Mouse (Mus musculus): ENCODE results near the gene Pdcd2l. TPM values are rescaled to one million over a fixed set of nuclear protein-coding genes. Genes with fewer than 3 reads are reported as not detected.

The Pdcd2l gene
- polyA plus RNA-seq, 1 experiment: 40.6 TPM

- DNase-seq: peak; percentile 100
- Histone ChIP-seq H3K4me3 (ENCODE audit: control insufficient read depth, insufficient read depth, low read length) (peak overlapping the region; percentile 44), H3K4me1 (replicated peaks; ENCODE audit: control insufficient read depth, insufficient read depth, low read length) (peaks cover 13% of the 10 kb centered on the region), H3K27me3 (ENCODE audit: control insufficient read depth, insufficient read depth, low read length) (no peaks in the 10 kb centered on the region), H3K36me3 (ENCODE audit: control insufficient read depth, insufficient read depth, low read length) (peaks cover 4% of the 10 kb centered on the region; the same call in 1 of the 2 replicates), H3K27ac (ENCODE audit: control insufficient read depth, insufficient read depth, low read length) (0 out of 2 replicates have a peak overlapping the region, but pooled peaks have one; percentile 13)
- TF ChIP-seq CTCF (IDR thresholded peaks at IDR 0.05; ENCODE audit: borderline replicate concordance, control insufficient read depth, extremely low read depth, insufficient read depth, low read length, poor library complexity): no peak
- peak; percentile 65; the same call in 1 of the 2 replicates for TF ChIP-seq POLR2A (IDR thresholded peaks at IDR 0.05; ENCODE audit: control insufficient read depth, extremely low read depth, insufficient read depth, low read length, poor library complexity)
- WGBS: under 1% methylated on average over 46 of the region's 46 CpGs
Measured at GRCm38 (mm10) chr7:34233909-34234609, 37.6 kb upstream of the Pdcd2l start.

DNA sequence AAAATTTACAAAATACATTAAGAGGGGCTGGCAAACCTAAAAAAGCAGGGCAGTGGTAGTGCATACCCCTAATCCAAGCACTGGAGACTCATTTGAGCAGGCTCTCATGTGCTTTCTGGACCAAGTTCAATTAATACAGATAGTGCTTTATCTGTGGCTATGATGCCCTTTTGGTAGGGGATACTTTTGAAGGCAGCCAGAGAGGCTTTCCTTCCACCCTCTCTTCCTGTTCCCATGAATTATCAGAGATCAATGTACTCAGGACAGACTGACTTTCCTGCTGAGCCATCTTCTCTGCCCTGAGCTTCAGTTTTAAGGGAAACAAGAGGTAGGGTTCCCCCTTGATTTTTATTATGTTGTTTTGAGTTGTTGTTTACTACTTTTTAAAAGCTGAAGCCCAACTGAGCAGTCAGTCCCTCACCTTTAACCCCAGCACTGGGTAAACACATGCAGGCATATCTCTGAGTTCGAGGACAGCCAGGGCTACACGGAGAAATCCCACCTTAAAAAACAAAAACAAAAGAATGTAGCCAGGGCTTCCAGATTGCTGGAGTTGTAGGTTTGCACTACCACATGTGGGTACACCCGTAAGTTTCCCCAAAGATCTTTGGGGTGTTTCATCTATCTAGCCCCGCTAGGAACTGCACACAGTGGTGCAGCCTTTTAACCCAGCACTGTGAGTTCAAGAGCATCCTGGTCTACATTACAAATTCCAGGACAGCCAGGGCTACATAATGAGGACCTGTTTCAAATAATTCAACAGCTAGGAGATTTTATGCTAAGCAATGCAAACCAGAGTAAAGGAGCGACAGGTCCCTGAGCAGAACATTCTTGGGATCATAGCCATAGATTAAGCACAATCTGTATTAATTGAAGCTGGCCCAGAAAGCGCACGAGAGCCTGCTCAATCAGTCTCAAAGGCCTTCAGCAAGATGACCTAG, 36.6 kb upstream of the Pdcd2l start:
- H3K27ac ChIP-seq (ENCODE audit: control insufficient read depth, insufficient read depth, low read length): 0 out of 2 replicates have a peak overlapping the region, but pooled peaks have one; percentile 13
- H3K36me3 ChIP-seq (ENCODE audit: control insufficient read depth, insufficient read depth, low read length): peaks cover 2% of the 10 kb centered on the region; the same call in 1 of the 2 replicates
- no peak overlapping the region for H3K4me3 ChIP-seq (ENCODE audit: control insufficient read depth, insufficient read depth, low read length)
- H3K27me3 ChIP-seq (ENCODE audit: control insufficient read depth, insufficient read depth, low read length): no peaks in the 10 kb centered on the region
- 79% methylated on average over 7 of the region's 7 CpGs for WGBS
- TF ChIP-seq CTCF (IDR thresholded peaks at IDR 0.05; ENCODE audit: borderline replicate concordance, control insufficient read depth, extremely low read depth, insufficient read depth, low read length, poor library complexity): no peak
- TF ChIP-seq POLR2A (IDR thresholded peaks at IDR 0.05; ENCODE audit: control insufficient read depth, extremely low read depth, insufficient read depth, low read length, poor library complexity): no peak
- no peak for DNase-seq
- H3K4me1 ChIP-seq (replicated peaks; ENCODE audit: control insufficient read depth, insufficient read depth, low read length): peaks cover 19% of the 10 kb centered on the region

DNA sequence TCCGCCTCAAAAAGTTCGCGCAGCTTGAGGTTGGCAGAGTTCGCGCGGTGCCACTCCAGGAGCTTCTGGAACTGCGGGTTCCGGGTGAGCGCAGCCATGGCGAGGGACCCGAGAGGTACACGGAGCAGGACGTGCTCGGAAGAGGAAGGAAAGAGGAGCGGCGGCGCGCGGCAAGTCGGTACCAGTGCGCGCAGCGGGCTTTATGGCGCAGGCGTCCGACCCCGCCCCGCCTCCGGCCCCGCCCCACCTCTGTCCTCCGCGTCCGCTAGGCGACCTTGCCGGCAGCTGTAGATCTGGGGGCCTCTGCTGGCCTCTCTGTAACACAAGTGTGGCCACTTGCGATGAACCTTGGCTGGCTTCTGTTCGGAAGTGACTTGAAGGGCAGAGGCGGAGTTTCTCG, 33.7 kb upstream of the Pdcd2l start, which contains the start of gene Gpi1:
TSS of gene Gpi1 (minus strand) at position 221 of the 400 bp plus-strand sequence.
- Histone ChIP-seq H3K27ac (ENCODE audit: control insufficient read depth, insufficient read depth, low read length) (no peak within 1 kb of the TSS), H3K4me3 (ENCODE audit: control insufficient read depth, insufficient read depth, low read length) (peak within 1 kb of the TSS; percentile 68), H3K4me1 (replicated peaks; ENCODE audit: control insufficient read depth, insufficient read depth, low read length) (peaks cover 26% of the 10 kb centered on the region), H3K27me3 (ENCODE audit: control insufficient read depth, insufficient read depth, low read length) (no peaks in the 10 kb centered on the region), H3K36me3 (ENCODE audit: control insufficient read depth, insufficient read depth, low read length) (peaks cover 12% of the 10 kb centered on the region)
- TF ChIP-seq CTCF (IDR thresholded peaks at IDR 0.05; ENCODE audit: borderline replicate concordance, control insufficient read depth, extremely low read depth, insufficient read depth, low read length, poor library complexity) (0 out of 2 replicates have a peak, but pooled peaks have one; percentile 29), POLR2A (IDR thresholded peaks at IDR 0.05; ENCODE audit: control insufficient read depth, extremely low read depth, insufficient read depth, low read length, poor library complexity) (peak; percentile 73)
- DNase-seq: peak; percentile 83
- WGBS: 2% methylated on average over 39 of the region's 39 CpGs

DNA sequence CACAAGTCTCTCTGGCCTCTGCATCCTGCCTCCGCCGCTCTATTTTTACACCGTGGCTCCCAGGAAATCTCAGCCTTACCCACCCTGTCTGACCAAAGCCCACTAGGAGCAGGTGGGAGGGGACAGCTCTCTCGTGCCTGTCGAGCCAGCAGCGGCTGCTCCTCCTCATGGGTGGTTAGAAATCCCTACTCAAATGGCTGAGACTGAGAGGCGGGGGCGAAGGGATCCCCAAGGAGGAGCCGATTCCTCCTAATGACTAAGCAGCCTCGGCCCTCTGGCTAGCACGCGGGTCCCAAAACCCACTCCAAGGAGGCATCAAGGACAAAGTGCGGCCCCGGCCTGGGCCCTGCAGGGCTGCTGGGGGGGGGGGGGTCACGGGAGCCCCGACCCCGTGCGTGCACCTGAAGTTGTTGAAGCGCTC, 33.2 kb upstream of the Pdcd2l start:
- Histone ChIP-seq H3K4me1 (replicated peaks; ENCODE audit: control insufficient read depth, insufficient read depth, low read length) (peaks cover 23% of the 10 kb centered on the region), H3K27ac (ENCODE audit: control insufficient read depth, insufficient read depth, low read length) (no peak overlapping the region), H3K27me3 (ENCODE audit: control insufficient read depth, insufficient read depth, low read length) (no peaks in the 10 kb centered on the region), H3K4me3 (ENCODE audit: control insufficient read depth, insufficient read depth, low read length) (peak overlapping the region; percentile 68), H3K36me3 (ENCODE audit: control insufficient read depth, insufficient read depth, low read length) (peaks cover 16% of the 10 kb centered on the region)
- under 1% methylated on average over 19 of the region's 19 CpGs for WGBS
- peak; percentile 46 for DNase-seq
- TF ChIP-seq CTCF (IDR thresholded peaks at IDR 0.05; ENCODE audit: borderline replicate concordance, control insufficient read depth, extremely low read depth, insufficient read depth, low read length, poor library complexity) (no peak), POLR2A (IDR thresholded peaks at IDR 0.05; ENCODE audit: control insufficient read depth, extremely low read depth, insufficient read depth, low read length, poor library complexity) (no peak)

DNA sequence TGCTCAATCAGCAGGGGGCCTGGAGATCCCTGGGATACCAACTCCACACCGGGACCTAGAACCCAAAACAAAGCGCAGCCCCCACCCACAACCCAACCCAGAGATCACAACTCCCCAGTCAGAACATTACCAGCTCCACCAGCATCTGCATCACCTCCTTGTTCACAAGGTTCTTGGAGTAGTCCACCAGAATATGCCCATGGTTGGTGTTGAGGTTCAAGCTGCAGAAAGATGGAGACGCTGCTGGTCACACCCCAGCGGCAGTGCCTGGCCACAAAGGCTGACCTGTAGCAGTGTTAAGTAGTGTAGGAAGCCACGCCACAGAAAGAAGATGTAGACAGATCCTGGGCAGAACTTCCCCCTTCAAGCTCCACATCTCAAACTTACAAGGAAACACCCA, 32.7 kb upstream of the Pdcd2l start:
- no peak overlapping the region for H3K27ac ChIP-seq (ENCODE audit: control insufficient read depth, insufficient read depth, low read length)
- no peak for DNase-seq
- peaks cover 21% of the 10 kb centered on the region for H3K4me1 ChIP-seq (replicated peaks; ENCODE audit: control insufficient read depth, insufficient read depth, low read length)
- H3K36me3 ChIP-seq (ENCODE audit: control insufficient read depth, insufficient read depth, low read length): peaks cover 19% of the 10 kb centered on the region
- TF ChIP-seq CTCF (IDR thresholded peaks at IDR 0.05; ENCODE audit: borderline replicate concordance, control insufficient read depth, extremely low read depth, insufficient read depth, low read length, poor library complexity): no peak
- TF ChIP-seq POLR2A (IDR thresholded peaks at IDR 0.05; ENCODE audit: control insufficient read depth, extremely low read depth, insufficient read depth, low read length, poor library complexity): no peak
- H3K27me3 ChIP-seq (ENCODE audit: control insufficient read depth, insufficient read depth, low read length): no peaks in the 10 kb centered on the region
- H3K4me3 ChIP-seq (ENCODE audit: control insufficient read depth, insufficient read depth, low read length): peak overlapping the region; percentile 68
- 11% methylated on average over 5 of the region's 5 CpGs for WGBS

- WGBS: 7% methylated on average over 9 of the region's 9 CpGs
- no peak overlapping the region for H3K27ac ChIP-seq (ENCODE audit: control insufficient read depth, insufficient read depth, low read length)
- no peak overlapping the region for H3K4me3 ChIP-seq (ENCODE audit: control insufficient read depth, insufficient read depth, low read length)
- TF ChIP-seq POLR2A (IDR thresholded peaks at IDR 0.05; ENCODE audit: control insufficient read depth, extremely low read depth, insufficient read depth, low read length, poor library complexity) (no peak), CTCF (IDR thresholded peaks at IDR 0.05; ENCODE audit: borderline replicate concordance, control insufficient read depth, extremely low read depth, insufficient read depth, low read length, poor library complexity) (no peak)
- peaks cover 25% of the 10 kb centered on the region for H3K36me3 ChIP-seq (ENCODE audit: control insufficient read depth, insufficient read depth, low read length)
- H3K27me3 ChIP-seq (ENCODE audit: control insufficient read depth, insufficient read depth, low read length): no peaks in the 10 kb centered on the region
- peaks cover 19% of the 10 kb centered on the region for H3K4me1 ChIP-seq (replicated peaks; ENCODE audit: control insufficient read depth, insufficient read depth, low read length)
- no peak for DNase-seq
Measured at GRCm38 (mm10) chr7:34228641-34229040, 32.2 kb upstream of the Pdcd2l start.
